Mouse (Mus musculus) kidney, postnatal 36 days (tissue): ENCODE results near the gene Gm29609.

Experiments used
- DNase-seq, 2 experiments: peaks; one replicate each; pipeline ENCODE4 v3.0.0; 2021 to 2022; ENCODE audit warnings: mixed read lengths in 2 of 2

Gene Gm29609

DNA sequence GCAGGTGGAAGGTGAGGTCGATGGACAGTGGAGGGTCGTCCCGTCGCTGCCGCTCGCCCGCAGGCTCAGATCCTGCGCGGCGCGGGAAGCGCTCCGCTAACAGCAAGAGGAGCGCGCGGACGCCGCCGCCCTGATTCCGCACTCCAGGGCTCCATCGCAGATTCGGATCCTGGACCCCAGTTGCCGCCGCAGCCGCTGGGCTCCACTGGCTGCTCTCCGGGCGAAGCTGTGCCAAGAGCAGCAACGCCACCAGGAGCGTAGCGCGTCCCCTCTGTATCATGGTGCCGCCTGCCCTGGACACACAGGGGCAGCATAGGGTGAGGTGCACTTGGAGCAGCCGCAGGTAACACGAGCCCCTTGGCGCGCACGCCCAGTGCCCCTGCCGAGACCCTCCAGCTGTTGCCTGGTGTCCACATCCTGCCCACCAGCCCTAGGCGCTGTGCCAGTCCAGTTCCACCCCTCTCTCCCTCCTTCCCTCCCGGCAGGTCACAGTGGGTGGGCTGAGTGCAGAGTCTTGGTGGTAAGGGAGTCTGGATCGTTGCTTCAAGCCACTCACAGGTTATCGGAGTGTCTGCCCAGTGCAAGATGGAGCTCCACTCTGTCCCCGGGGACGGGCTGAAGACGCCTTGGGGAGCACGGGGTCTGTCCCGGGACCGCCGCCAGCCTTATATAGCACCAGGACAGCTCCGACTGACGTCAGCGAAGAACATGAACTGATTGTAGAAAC, 41.3 kb downstream of the Gm29609 start, which contains the start of gene Ucn:
Ucn (minus strand) TSS at position 589 of the 727 bp plus-strand sequence.
- no peak for DNase-seq

- no peak for DNase-seq
These were observed 42.1 kb downstream of the Gm29609 start for GRCm38 (mm10) chr5:31137658-31138057.

DNA sequence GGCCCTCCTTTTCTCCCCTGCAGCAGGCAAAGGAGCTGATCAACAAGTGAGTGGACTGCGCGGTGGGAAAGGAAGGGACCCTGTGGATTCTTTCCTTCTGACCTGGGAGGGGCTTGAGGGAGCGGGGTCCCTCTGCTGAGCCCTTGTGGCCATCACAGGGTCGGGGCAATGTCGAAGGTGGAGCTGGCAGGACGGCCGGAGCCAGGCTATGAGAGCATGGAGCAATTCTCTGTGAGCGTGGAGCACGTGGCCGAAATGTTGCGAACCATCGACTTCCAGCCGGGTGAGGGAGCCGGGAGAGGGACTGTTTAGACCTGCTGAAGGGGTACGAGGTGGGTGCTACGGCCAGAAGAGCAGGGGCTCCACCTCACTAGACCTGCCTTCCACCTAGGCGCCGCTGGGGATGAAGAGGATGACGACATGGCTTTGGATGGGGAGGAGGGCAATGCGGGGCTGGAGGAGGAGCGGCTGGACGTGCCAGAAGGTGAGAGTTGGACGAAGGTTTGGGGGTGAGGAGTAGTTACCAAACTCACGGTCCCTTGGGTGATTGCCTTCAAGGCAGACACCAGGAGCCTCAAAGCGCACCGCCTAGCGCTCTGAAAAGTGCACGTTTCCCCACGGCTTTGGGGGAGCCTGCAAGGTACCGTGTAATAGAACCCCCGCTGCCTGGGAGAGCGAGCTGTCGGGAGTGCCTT, 42.8 kb downstream of the Gm29609 start:
- DNase-seq = no peak

GRCm38 (mm10) chr5:31126050-31126449, 53.7 kb downstream of the Gm29609 start:
- no peak for DNase-seq

DNA sequence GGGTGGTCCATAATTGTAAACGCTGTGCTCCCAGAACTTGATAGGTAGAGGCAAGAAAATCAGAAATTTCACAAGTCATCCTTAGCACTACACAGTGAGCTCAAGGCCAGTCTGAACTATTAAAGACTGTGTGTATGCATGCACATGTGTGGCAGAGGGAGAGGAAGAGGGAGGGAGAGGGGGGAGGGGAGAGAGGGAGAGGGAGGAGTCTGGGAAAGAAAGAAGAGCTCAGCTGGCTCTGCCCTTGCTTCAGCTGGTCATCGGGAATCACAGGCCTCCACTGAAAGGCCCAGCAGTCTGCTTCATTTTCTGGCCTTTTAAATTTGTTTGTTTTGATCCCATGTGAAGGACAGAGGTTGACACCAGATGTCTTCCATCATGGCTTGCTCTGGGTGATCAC, 56.2 kb downstream of the Gm29609 start:
- no peak for DNase-seq

DNA sequence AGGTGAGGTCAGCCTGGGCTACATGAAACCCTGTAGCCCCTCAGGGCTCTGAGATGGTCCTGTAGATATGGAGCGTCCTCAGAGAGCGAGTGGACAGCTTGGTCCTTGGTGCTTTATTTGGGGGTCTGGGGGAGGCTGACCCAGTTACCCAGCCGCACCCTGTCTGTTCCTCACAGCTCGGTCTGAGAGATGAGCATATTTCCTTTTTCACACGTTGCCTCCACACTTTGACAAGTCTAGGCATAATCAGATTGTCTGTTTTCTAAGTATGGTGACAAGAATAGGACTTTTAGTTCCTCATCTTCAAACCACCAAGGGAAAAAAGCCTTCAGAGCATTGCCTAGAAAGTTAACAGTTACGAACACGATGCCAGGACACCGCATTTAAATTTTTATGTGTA, 58.6 kb downstream of the Gm29609 start:
- no peak for DNase-seq

DNA sequence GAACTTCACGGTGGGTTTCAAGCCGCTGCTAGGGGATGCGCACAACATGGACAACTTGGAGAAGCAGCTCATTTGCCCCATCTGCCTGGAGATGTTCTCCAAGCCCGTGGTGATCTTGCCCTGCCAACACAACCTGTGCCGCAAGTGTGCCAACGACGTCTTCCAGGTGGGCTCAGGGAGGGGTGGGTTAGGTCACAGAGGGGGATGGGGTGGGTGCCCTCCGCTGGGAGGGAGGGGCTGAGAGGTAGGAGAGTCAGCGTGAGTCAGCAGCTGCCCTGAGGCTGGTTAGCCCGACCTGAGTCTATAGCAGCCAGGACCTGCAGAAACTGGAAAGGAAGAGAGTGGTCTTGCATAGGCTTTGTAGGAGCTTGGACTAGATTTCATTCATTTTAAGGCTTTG, 62.8 kb downstream of the Gm29609 start:
- no peak for DNase-seq

DNA sequence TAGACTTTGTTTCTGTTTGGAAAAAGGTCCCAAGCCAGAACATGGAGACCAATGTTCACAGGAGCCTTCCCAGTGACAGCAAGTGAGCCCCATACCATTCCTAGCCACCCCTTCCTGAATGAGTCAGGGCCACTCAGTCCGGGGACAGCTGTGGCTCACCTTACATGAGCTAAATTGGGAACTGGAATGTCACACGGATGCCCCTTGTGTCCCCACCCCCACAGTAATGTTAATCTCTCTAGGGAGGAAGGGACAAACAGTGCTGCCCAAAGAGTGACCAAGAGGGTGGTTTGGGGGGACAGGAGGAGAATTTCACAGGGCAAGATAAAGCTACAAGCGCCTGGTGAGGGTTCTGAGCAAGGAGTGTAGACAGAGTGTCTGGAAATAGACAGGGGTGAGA, 63.4 kb downstream of the Gm29609 start, which contains the start of gene Trim54:
Trim54 (plus strand) TSS at position 359 of the 400 bp plus-strand sequence.
- no peak for DNase-seq

DNA sequence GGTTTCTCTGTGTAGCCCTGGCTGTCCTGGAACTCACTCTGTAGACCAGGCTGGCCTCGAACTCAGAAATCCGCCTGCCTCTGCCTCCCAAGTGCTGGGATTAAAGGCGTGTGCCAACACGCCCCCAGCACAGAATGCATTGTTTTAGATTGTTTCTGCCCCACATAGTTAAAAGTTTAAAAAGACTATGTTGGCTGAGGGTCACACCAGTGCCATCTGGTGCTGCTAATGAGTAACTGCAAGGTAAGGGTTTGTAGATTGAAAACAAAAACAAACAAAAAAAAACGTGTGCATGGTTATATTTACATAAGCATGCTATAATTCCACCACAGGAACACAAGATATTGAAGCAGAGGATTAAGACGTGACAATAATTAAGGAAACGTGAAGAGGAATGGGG, 68.9 kb downstream of the Gm29609 start:
- peak; percentile 5 to 24 for DNase-seq

DNA sequence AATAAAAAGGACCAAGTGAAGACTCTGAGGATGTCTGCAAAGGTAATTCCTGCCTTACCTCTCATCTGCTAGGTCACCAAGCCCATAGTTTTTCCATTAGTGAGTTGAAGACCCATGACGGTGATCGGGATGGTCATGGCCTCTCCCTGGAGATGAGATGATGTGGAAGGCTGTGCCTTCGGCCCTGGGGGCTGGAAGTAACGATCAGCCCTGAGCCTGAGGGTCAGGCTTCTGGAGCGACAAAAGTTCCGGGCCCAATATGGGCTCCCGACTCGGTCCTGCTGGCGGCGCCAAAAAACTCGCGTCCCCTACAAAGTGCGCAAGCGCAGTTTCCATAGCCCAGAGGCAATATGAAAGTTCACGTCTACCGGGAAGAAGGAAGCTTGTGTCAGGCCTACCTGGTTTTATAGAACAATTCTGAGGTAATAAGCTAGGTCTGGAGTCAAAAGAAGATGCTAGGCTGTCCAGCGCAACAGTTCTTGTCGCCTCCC, 71.7 kb downstream of the Gm29609 start, which contains the start of gene Slc30a3:
Slc30a3 (minus strand) TSS at position 238 of the 491 bp plus-strand sequence.
- DNase-seq = no peak

DNA sequence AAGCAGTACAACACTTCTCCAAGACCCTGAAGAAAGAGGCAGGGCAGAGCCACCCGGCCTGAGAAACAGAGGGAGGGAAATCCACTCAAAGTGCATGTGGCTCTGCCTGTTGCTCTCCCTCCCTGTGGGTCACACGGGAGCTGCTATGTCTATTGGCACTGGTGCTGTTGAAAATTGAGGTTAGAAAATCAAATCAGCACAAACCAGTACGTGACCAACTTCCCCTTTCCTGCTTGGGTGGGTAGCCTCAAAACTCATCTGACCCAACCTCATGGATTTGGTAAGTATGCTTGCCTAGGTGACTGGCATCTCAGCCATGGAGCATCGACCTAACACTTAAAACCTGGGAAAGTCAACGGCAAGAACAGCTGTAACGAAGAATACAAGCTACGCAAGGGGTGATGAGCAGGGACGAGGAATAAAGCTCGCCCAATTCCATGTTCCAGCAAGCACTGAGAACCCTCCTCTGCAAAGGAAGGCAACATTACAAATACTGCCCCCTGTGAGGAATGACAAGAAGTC, 73.8 kb downstream of the Gm29609 start, which contains the start of gene Dnajc5g:
Dnajc5g (plus strand) TSS at position 472 of the 522 bp plus-strand sequence.
- no peak for DNase-seq

DNA sequence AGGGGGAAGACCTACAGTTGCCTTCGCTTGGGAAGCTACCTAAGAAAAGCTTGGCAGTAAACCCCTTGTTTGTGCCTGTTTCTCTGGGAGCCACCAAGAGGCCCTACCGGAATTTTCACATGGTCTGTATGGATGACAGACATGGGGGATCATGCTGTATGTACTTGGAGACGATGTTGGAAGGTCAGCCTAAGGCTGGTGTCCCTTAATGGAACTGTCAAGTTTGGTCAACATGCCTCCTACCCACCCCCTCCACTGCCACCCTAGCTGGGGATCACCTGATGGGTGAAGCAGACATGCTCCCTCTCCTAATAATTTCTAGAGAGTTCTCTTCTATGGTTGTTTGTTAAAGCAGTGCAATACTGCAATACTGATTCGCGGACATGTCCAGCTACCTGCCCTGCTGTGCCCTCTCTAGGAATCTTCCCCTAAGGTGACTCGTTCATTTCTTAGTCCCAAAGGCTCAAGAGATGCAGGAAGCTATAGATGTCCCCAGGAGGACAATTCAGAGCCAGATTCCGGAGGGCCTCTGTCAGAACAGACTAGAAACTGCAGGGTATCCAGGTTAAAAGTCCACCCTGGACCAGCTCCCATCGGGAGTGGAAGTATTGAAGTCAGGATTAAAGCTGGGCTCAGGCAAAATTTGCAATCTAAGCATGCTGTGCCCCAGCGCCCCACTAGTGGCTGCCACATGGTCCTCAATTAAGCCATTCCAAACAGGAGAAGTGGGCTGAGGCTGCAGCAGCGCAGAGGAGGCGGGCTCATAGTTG, 83.8 kb downstream of the Gm29609 start:
- no peak for DNase-seq

- DNase-seq = peak; percentile 55 to 68
These were observed 84.7 kb downstream of the Gm29609 start for GRCm38 (mm10) chr5:31094799-31095691.
